Mouse (Mus musculus) left cerebral cortex, postnatal 4 days (tissue): ENCODE measurements around the gene Tmem9. TPM values are rescaled to one million over a fixed set of nuclear protein-coding genes. Genes with fewer than 3 reads are reported as not detected.

Experiments used
- DNase-seq: peaks from one replicate; pipeline ENCODE4 v3.0.0-alpha.2; 2022
- intact Hi-C: fragments of 180-260 bp; cut with DNase I; formaldehyde crosslinking; loops from one replicate; pipeline ENCODE4 v1.15.1; 2025
- total RNA-seq, 2 experiments: library from RNA; stranded (reverse); gene quantifications; 2 replicates each; pipeline ENCODE4 v1.2.3; 2021

The Tmem9 gene
- 10 to 100 TPM; 64.2 to 77.1 TPM for total RNA-seq

DNA sequence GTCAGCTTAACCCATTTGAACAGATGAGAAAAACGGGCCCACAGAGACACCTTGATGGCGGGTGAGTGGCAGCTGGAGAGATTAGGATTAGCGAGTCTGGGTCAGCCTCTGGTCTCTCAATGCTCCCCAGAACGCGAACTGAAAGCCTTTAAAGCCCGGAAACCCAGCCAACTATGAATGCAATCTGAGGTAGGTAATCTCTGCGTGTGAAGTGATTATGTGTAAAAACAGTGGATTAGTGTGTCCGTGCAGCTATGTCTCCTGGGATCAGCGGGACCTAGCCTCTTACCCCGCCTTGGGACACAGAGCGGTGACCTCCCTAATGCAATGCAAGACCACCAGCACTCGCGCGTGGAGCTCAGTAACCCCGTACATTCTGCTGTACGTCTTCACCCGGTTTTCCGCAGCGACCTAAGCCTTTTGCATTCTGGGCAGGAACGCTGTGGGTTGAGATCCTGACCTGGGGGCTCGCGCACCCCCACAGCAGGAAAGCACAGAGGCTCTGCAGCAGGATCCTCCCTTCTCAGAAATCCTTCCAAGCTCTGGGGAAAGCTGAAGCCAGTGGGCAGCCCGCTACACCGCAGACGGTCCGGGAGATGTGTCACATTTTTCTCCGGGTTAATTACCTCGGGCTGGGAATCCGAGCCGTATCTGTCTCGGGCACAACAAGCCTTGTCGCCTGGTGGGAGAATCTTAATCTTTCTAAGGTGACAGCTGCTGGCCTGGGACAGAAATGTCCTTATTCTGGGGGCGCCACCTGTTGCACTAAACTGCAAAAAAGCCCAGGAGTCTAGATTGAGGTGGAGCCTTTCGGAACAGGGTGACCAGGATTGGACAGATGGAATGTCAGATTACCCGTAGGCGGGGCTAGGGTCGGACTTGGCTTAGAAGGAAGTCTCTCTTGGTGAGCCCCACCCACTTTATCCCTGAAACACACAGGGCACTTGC is at the start of gene Tmem9:
Gene Tmem9, plus strand, starts transcription at position 940 of the 948 bp plus-strand sequence.
- intact Hi-C loops, result no loop called here
- peak; percentile 67 for DNase-seq

DNA sequence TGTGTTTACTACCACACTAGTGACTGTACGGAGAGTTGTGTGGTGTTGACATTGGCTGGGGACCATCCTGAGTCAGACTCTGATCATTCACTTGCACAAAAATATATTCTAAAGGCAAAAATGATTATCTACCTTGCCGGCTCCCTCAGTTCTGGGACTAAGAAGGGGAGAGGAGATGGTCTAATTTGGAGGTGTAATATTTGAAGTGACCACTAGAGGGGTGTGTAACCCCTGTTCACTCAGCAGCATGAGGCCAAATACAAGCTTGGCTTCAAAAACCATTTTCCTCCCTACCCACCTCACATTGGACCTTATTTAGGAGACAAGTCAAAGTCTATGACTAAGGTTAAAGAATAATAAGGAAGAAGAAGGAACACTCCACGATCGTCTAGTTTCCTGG is 49.5 kb upstream of the Tmem9 start:
- intact Hi-C loops, result no loop called here
- DNase-seq, result no peak

GRCm38 (mm10) chr1:135963177-135963576 is 44.8 kb upstream of the Tmem9 start:
- intact Hi-C loops, result no loop called here
- no peak for DNase-seq

DNA sequence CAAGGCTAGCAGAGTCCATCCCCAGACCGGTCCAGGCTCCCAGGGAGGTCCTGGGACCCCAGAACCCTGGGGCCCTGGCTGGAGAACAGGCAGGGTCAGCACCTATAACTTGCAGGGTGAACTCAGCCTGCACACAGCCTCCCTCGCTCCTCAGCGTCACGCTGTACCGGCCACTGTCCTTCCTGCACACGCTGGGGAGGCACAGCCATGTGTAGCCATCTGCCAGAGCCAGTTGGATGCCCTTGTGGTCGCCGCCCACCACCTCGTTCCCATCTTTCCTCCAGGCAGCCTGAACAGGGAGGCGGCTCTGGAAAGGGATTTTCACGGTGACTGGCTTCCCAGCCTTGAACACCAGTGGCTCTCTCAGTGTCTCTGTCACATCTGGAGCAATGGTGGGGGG is 43.4 kb upstream of the Tmem9 start:
- intact Hi-C loops, result no loop called here

DNA sequence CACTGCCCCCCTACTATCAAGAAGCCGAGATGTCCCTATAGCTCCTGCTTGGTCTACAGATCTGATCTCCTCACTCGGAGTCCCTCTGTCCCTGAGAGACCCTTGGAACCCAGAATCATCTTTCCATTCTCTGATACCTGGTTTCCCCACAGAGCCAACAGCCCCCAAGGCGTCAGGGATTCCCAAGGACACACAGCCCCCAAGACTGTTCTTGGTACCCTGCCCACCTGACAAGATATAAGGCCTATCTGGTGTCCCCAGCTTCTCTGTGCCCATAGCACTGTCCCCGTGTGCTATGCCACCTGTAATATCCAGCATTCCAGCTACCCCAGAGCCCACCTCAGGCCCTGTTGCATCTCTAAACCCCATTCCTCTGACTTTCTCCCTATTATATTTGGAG is 40.2 kb upstream of the Tmem9 start:
- intact Hi-C loops, result no loop called here
- DNase-seq, result no peak

More for the DNA sequence above, 43.4 kb upstream of the Tmem9 start:
- DNase-seq, result peak; percentile 25

GRCm38 (mm10) chr1:135970486-135970885 is 37.5 kb upstream of the Tmem9 start:
- intact Hi-C loops, result no loop called here
- DNase-seq, result no peak

DNA sequence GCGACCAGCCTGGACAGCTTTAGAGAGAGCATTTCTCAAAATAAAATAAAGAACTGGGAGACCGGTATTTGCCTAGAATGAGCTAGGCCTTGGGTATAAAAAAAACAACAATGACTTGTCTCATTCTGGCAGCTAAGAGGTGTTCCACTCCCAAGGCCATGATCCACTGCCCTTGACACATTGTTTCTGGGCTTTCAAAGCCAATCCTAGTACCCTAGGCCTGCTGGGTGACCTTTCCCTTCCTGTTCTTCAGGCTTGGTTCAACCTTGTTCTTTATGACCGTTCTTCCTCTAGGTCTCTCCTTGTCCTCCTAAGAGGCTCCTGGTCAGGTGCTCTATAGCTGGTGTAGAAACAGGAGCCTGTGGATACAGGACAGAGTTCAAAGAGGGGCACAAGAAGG is 35.4 kb upstream of the Tmem9 start:
- intact Hi-C loops, result no loop called here
- DNase-seq, result no peak

GRCm38 (mm10) chr1:135984105-135984504 is 23.8 kb upstream of the Tmem9 start:
- no peak for DNase-seq
- intact Hi-C loops, result no loop called here

DNA sequence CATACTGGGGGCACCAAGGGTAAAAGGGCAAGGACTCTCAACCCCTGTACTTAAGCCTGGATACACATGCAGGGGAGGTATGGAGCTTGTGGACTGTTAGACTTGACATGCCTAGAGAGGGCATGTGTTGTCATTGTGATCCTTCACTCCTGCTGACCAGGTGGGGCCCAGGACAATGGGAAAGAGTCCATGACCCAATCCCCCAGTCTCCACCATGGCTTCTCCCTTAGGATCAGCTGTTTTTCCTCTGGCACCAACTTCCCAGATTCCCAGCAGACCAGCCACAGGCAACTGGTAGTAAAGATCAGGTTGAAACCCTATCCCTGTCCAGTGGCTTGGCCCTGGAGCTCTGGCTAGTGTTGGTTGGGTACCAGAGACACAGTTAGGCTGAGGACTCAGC is 18.1 kb upstream of the Tmem9 start:
- intact Hi-C loops, result no loop called here
- DNase-seq, result no peak

DNA sequence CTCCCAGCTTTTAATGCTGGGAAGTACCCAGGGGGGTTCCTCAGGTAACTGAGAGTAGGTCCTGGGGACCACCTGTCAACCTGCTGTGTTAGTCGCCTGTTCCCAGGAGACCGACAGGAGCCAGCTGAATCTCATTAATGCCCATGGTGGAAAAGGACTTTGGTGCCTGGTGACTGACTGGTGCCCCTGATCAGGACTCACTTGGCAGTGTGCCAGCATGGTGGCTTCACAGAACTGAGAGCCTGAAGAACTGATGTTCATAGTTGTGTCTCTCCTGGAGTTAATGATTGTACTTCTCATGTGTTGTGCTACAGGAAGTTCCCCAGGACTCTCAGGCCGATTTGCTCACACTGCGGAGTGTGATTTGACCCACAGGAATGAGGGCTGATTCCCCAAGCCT is 14.5 kb upstream of the Tmem9 start:
- intact Hi-C loops, result no loop called here
- DNase-seq, result no peak

- no peak for DNase-seq
- intact Hi-C loops, result no loop called here
Measured at GRCm38 (mm10) chr1:135997537-135997936, 10.4 kb upstream of the Tmem9 start.

GRCm38 (mm10) chr1:135999720-136000287 is 8.1 kb upstream of the Tmem9 start:
- intact Hi-C loops, result no loop called here
- no peak for DNase-seq

GRCm38 (mm10) chr1:136001438-136001837 is 6.5 kb upstream of the Tmem9 start:
- intact Hi-C loops, result no loop called here
- DNase-seq, result no peak

GRCm38 (mm10) chr1:136006292-136006748 is 1.6 kb upstream of the Tmem9 start, which contains the start of gene Igfn1:
Igfn1 (minus strand) TSS chr1:136006342.
- DNase-seq, result no peak
- intact Hi-C loops, result no loop called here

- DNase-seq, result no peak
- intact Hi-C loops, result no loop called here
Measured at GRCm38 (mm10) chr1:136008159-136008533, 196 bp downstream of the Tmem9 start.

DNA sequence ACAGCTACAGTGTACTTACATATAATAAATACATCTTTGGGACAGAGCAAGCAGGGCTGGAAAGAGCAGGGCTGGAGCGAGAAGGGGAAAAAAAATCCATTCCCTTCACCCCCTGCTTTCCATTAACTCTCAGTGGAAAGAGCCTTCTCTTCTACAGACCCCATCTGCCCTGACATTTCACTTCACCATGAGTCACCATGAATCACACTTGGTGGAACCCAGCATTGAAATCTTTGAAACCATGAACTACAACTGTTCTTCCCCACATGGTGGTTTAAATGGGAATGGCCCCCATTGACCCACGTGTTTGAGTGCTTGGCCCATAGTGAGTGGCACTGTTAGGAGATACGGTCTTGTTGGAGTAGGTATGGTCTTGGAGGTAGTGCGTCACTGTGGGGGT is 2.3 kb downstream of the Tmem9 start:
- no peak for DNase-seq
- intact Hi-C loops, result no loop called here

DNA sequence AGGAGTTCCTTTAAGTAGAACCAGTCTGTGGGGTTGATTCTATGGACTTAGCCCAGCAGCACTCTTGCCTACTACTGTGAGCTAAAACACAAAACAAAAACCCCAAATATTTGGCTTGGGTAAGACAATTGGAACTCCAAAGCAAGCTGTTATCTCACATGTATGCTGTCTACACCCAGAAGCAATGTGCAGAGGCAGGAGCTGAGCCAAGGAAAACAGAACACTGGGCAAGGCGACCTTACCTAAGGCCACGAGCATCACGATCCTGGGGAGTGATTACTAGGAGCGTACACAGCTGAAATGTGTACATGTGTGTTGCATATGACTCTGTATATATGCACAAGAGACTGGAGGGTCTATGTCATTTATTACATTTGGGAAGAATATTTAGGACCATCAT is 5.6 kb downstream of the Tmem9 start:
- no peak for DNase-seq
- intact Hi-C loops, result no loop called here

DNA sequence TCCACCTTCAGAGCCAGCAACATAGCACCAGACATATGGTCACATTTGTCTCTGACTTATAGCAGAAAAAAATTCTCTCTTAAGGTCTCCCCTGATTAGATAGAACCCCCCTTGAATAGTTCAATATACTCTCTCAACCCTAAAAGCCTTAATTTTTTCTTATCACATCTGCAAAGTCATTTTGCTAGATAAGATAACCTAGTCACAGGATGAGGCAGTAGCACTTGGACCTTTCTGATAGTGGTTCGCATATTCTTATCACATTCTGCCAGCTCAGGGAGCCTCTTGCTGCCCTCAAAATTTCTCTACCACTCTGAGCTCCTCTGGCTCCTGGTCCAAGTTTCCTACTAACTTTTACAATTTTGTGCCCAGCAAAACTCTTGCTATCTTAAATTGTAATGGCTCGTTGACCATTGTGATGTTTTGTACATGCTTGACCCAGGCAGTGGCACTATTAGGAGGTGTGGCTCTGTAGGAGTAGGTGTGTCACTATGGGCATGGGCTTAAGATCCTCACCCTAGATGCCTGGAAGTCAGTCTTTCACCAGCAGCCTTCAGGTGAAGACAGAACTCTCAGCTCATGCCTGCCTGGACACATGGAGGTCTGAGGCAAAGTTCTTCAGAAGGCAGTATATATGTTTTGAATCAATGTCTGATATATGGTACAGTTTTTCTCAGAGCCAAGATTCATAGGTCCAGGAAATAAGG is 7.0 kb downstream of the Tmem9 start:
- intact Hi-C loops, result no loop called here
- DNase-seq, result no peak

- intact Hi-C loops, result no loop called here
- DNase-seq, result no peak
Measured at GRCm38 (mm10) chr1:136017307-136017706, 9.4 kb downstream of the Tmem9 start.

- intact Hi-C loops, result no loop called here
- DNase-seq, result peak; percentile 94
Measured at GRCm38 (mm10) chr1:136017907-136018313, 10.0 kb downstream of the Tmem9 start.

GRCm38 (mm10) chr1:136018390-136019189 is 10.6 kb downstream of the Tmem9 start:
- peak; percentile 32 for DNase-seq
- intact Hi-C loops, result no loop called here
